Mouse (Mus musculus) lung, adult 2 months (tissue): ENCODE measurements around the gene Kiz.

Experiments used
- CTCF ChIP-seq: fragments of 200-500 bp; IDR thresholded peaks from 2 replicates; pipeline ENCODE4 v1.5.1; 2011; ENCODE audit warnings: mild to moderate bottlenecking, low read length, control low read depth; ENCODE audit not compliant: insufficient read depth
- POLR2A ChIP-seq: fragments of 200-500 bp; IDR thresholded peaks from 2 replicates; pipeline ENCODE4 v1.6.1; 2011; ENCODE audit warnings: low read depth, mild to moderate bottlenecking, control low read depth, low read length, borderline replicate concordance; ENCODE audit errors: extremely low read depth

DNA sequence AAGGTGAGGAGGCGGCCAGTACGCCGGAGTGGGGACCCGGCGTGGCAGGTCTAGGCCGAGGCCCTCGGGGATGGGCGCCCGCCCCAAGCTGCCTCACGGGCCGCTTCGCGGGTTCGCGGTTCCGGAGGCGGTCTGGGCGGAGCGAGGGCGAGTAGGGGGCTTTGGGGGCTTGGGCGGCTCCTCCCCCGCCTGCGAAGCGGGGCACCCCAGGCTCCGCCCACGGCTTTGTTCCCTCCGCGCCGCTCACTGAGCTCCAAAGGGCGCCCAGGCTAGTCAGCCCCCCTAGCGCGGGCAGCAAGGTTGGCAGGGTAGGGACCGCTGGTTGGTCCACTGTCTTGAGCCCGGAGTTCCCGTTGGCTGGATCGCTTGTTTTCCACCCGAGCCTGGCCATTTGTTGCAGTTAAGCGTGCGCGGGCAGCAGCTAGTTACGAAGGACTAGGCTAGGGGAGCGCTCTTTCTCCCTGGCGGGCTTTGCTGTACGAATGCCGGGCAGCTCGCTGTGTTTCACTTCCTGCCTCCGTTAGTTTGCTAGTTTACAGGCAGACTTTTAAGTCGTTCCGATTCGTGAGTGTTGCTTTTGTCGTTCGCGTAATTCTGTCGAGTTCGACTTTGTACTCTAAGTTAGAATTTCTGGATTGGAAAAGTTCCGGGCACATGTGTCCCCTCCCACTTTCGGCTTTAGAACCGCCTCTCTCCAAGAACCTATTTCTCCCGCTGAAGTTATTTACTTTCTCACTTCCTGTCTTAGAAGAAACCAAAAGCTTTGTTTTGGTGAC is 157.7 kb downstream of the Kiz start:
- TF ChIP-seq POLR2A (no peak), CTCF (no peak)
